Mouse (Mus musculus): ENCODE results near the gene Pdss2. TPM values are rescaled to one million over a fixed set of nuclear protein-coding genes. Genes with fewer than 3 reads are reported as not detected.

The Pdss2 gene
- polyA plus RNA-seq, 1 experiment: 13.1 TPM

- no peaks in the 10 kb centered on the region for H3K27me3 ChIP-seq (ENCODE audit: control insufficient read depth, insufficient read depth, low read length, poor library complexity, severe bottlenecking)
- H3K27ac ChIP-seq (ENCODE audit: insufficient read depth, low read length): no peak overlapping the region
- no peaks in the 10 kb centered on the region for H3K4me1 ChIP-seq (ENCODE audit: control insufficient read depth, insufficient read depth, low read length)
- no peak for TF ChIP-seq POLR2A (IDR thresholded peaks at IDR 0.05; ENCODE audit: insufficient read depth, low read length)
- no peak for TF ChIP-seq EP300 (IDR thresholded peaks at IDR 0.05; ENCODE audit: insufficient read depth, low read depth, low read length)
- no peak for TF ChIP-seq CTCF (IDR thresholded peaks at IDR 0.05; ENCODE audit: low read depth, low read length)
- no peaks in the 10 kb centered on the region; the same call in 1 of the 2 replicates for H3K36me3 ChIP-seq (ENCODE audit: control insufficient read depth, insufficient read depth, low read length, poor library complexity, severe bottlenecking)
- no peak overlapping the region for H3K4me3 ChIP-seq (ENCODE audit: low read depth, low read length)
- peaks cover 3% of the 10 kb centered on the region; the same call in 1 of the 2 replicates for H3K9me3 ChIP-seq (replicated peaks; ENCODE audit: control insufficient read depth, insufficient read depth, low read length, poor library complexity, severe bottlenecking)
- no peak overlapping the region for H3K9ac ChIP-seq (ENCODE audit: low read depth, poor library complexity, severe bottlenecking)
These were observed 13.2 kb downstream of the Pdss2 start for GRCm38 (mm10) chr10:43234522-43234921.

GRCm38 (mm10) chr10:43235011-43235410, 13.7 kb downstream of the Pdss2 start:
- Histone ChIP-seq H3K9ac (ENCODE audit: low read depth, poor library complexity, severe bottlenecking) (no peak overlapping the region), H3K27me3 (ENCODE audit: control insufficient read depth, insufficient read depth, low read length, poor library complexity, severe bottlenecking) (no peaks in the 10 kb centered on the region), H3K4me1 (ENCODE audit: control insufficient read depth, insufficient read depth, low read length) (no peaks in the 10 kb centered on the region), H3K27ac (ENCODE audit: insufficient read depth, low read length) (no peak overlapping the region), H3K36me3 (ENCODE audit: control insufficient read depth, insufficient read depth, low read length, poor library complexity, severe bottlenecking) (no peaks in the 10 kb centered on the region; the same call in 1 of the 2 replicates), H3K4me3 (ENCODE audit: low read depth, low read length) (no peak overlapping the region), H3K9me3 (replicated peaks; ENCODE audit: control insufficient read depth, insufficient read depth, low read length, poor library complexity, severe bottlenecking) (peaks cover 3% of the 10 kb centered on the region; the same call in 1 of the 2 replicates)
- TF ChIP-seq CTCF (IDR thresholded peaks at IDR 0.05; ENCODE audit: low read depth, low read length) (no peak), POLR2A (IDR thresholded peaks at IDR 0.05; ENCODE audit: insufficient read depth, low read length) (no peak), EP300 (IDR thresholded peaks at IDR 0.05; ENCODE audit: insufficient read depth, low read depth, low read length) (no peak)

GRCm38 (mm10) chr10:43235758-43236669, 14.7 kb downstream of the Pdss2 start:
- H3K4me1 ChIP-seq (ENCODE audit: control insufficient read depth, insufficient read depth, low read length): no peaks in the 10 kb centered on the region
- TF ChIP-seq CTCF (IDR thresholded peaks at IDR 0.05; ENCODE audit: low read depth, low read length) (no peak), POLR2A (IDR thresholded peaks at IDR 0.05; ENCODE audit: insufficient read depth, low read length) (no peak), EP300 (IDR thresholded peaks at IDR 0.05; ENCODE audit: insufficient read depth, low read depth, low read length) (no peak)
- H3K36me3 ChIP-seq (ENCODE audit: control insufficient read depth, insufficient read depth, low read length, poor library complexity, severe bottlenecking): no peaks in the 10 kb centered on the region; the same call in 1 of the 2 replicates
- H3K9ac ChIP-seq (ENCODE audit: low read depth, poor library complexity, severe bottlenecking): no peak overlapping the region
- no peak overlapping the region for H3K4me3 ChIP-seq (ENCODE audit: low read depth, low read length)
- no peak overlapping the region for H3K27ac ChIP-seq (ENCODE audit: insufficient read depth, low read length)
- H3K27me3 ChIP-seq (ENCODE audit: control insufficient read depth, insufficient read depth, low read length, poor library complexity, severe bottlenecking): no peaks in the 10 kb centered on the region
- peaks cover 3% of the 10 kb centered on the region; the same call in 1 of the 2 replicates for H3K9me3 ChIP-seq (replicated peaks; ENCODE audit: control insufficient read depth, insufficient read depth, low read length, poor library complexity, severe bottlenecking)

- no peak overlapping the region for H3K27ac ChIP-seq (ENCODE audit: insufficient read depth, low read length)
- peaks cover 3% of the 10 kb centered on the region; the same call in 1 of the 2 replicates for H3K9me3 ChIP-seq (replicated peaks; ENCODE audit: control insufficient read depth, insufficient read depth, low read length, poor library complexity, severe bottlenecking)
- H3K4me3 ChIP-seq (ENCODE audit: low read depth, low read length): no peak overlapping the region
- H3K9ac ChIP-seq (ENCODE audit: low read depth, poor library complexity, severe bottlenecking): no peak overlapping the region
- no peaks in the 10 kb centered on the region for H3K27me3 ChIP-seq (ENCODE audit: control insufficient read depth, insufficient read depth, low read length, poor library complexity, severe bottlenecking)
- TF ChIP-seq POLR2A (IDR thresholded peaks at IDR 0.05; ENCODE audit: insufficient read depth, low read length) (no peak), CTCF (IDR thresholded peaks at IDR 0.05; ENCODE audit: low read depth, low read length) (no peak), EP300 (IDR thresholded peaks at IDR 0.05; ENCODE audit: insufficient read depth, low read depth, low read length) (no peak)
- H3K4me1 ChIP-seq (ENCODE audit: control insufficient read depth, insufficient read depth, low read length): peaks cover 1% of the 10 kb centered on the region
- H3K36me3 ChIP-seq (ENCODE audit: control insufficient read depth, insufficient read depth, low read length, poor library complexity, severe bottlenecking): no peaks in the 10 kb centered on the region
These were observed 20.9 kb downstream of the Pdss2 start for GRCm38 (mm10) chr10:43242215-43242614.

GRCm38 (mm10) chr10:43244262-43244806, 23.0 kb downstream of the Pdss2 start:
- Histone ChIP-seq H3K27me3 (ENCODE audit: control insufficient read depth, insufficient read depth, low read length, poor library complexity, severe bottlenecking) (no peaks in the 10 kb centered on the region), H3K4me3 (ENCODE audit: low read depth, low read length) (no peak overlapping the region), H3K4me1 (ENCODE audit: control insufficient read depth, insufficient read depth, low read length) (peaks cover 1% of the 10 kb centered on the region), H3K9ac (ENCODE audit: low read depth, poor library complexity, severe bottlenecking) (no peak overlapping the region), H3K27ac (ENCODE audit: insufficient read depth, low read length) (no peak overlapping the region), H3K36me3 (ENCODE audit: control insufficient read depth, insufficient read depth, low read length, poor library complexity, severe bottlenecking) (no peaks in the 10 kb centered on the region), H3K9me3 (replicated peaks; ENCODE audit: control insufficient read depth, insufficient read depth, low read length, poor library complexity, severe bottlenecking) (no peaks in the 10 kb centered on the region)
- no peak for TF ChIP-seq POLR2A (IDR thresholded peaks at IDR 0.05; ENCODE audit: insufficient read depth, low read length)
- no peak for TF ChIP-seq CTCF (IDR thresholded peaks at IDR 0.05; ENCODE audit: low read depth, low read length)
- TF ChIP-seq EP300 (IDR thresholded peaks at IDR 0.05; ENCODE audit: insufficient read depth, low read depth, low read length): no peak
